Mouse (Mus musculus) neural tube, embryonic 11.5 days (tissue): Measurements from ENCODE around the gene Grb7. TPM values are rescaled to one million over a fixed set of nuclear protein-coding genes. Genes with fewer than 3 reads are reported as not detected.

ENCODE experiments used
- ATAC-seq: fragments of 200-750 bp; cut with Nextera tagmentation; 2 replicates; pipeline ENCODE4 v1.8.0; 2017; ENCODE audit warnings: moderate number of reproducible peaks, mild to moderate bottlenecking, moderate TSS enrichment, moderate library complexity; ENCODE audit not compliant: insufficient read depth, low FRiP score, low TSS enrichment
- DNase-seq: peaks from one replicate; pipeline ENCODE4 v3.0.0-alpha.2; 2015; ENCODE audit warnings: low spot score
- H3K27ac ChIP-seq: fragments of 300-500 bp; sonication (generic); 2 replicates; pipeline ENCODE4 v1.5.1; 2014; ENCODE audit warnings: low read depth, mild to moderate bottlenecking, low read length
- H3K27me3 ChIP-seq: fragments of 300-500 bp; sonication (generic); 2 replicates; pipeline ENCODE4 v1.6.1; 2014; ENCODE audit warnings: mild to moderate bottlenecking, low read length, mixed read lengths; ENCODE audit not compliant: control insufficient read depth, insufficient read depth
- H3K36me3 ChIP-seq: fragments of 300-500 bp; sonication (generic); 2 replicates; pipeline ENCODE4 v1.6.1; 2014; ENCODE audit warnings: mild to moderate bottlenecking, low read length, moderate library complexity, mixed read lengths; ENCODE audit not compliant: control insufficient read depth, insufficient read depth
- H3K4me1 ChIP-seq: fragments of 300-500 bp; sonication (generic); 2 replicates; pipeline ENCODE4 v1.6.1; 2014; ENCODE audit warnings: low read length, mixed read lengths; ENCODE audit not compliant: control insufficient read depth, insufficient read depth
- H3K4me2 ChIP-seq: fragments of 300-500 bp; sonication (generic); 2 replicates; pipeline ENCODE4 v1.6.1; 2014; ENCODE audit warnings: low read depth, mild to moderate bottlenecking, moderate library complexity
- H3K4me3 ChIP-seq: fragments of 300-500 bp; sonication (generic); 2 replicates; pipeline ENCODE4 v1.5.1; 2014; ENCODE audit warnings: low read depth, low read length
- H3K9ac ChIP-seq: fragments of 300-500 bp; sonication (generic); 2 replicates; pipeline ENCODE4 v1.6.1; 2014; ENCODE audit warnings: mild to moderate bottlenecking, low read length
- H3K9me3 ChIP-seq: fragments of 300-500 bp; sonication (generic); 2 replicates; pipeline ENCODE4 v1.6.1; 2016; ENCODE audit warnings: low read length; ENCODE audit not compliant: control insufficient read depth
- WGBS: fragments of 180-500 bp; shearing (Covaris S2); extraction: QIAGEN DNeasy Blood & Tissue Kit; methylation state at CpG from one replicate; pipeline ENCODE4 v1.1.7; 2014; 5-methylcytosine and 5-hydroxymethylcytosine counted together
- polyA plus RNA-seq: library from polyadenylated mRNA; unstranded; fragments of >200 nt; fragmentation: Nextera tagmentation; extraction: Ambion mirVana; gene quantifications from 2 replicates; pipeline ENCODE4 v1.2.1, GENCODE M21; 2014

Grb7 gene
- polyA plus RNA-seq, 1 experiment from 2014 or later, result 1.9 TPM

GRCm38 (mm10) chr11:98470795-98471194 is 24.6 kb downstream of the Grb7 start:
- no peaks in the 10 kb centered on the region for H3K9me3 ChIP-seq
- ATAC-seq, result no peak
- no peak overlapping the region for H3K4me2 ChIP-seq
- no peaks in the 10 kb centered on the region for H3K27me3 ChIP-seq
- no peak overlapping the region for H3K9ac ChIP-seq
- no peak overlapping the region for H3K4me3 ChIP-seq
- H3K4me1 ChIP-seq, result no peaks in the 10 kb centered on the region
- H3K36me3 ChIP-seq, result no peaks in the 10 kb centered on the region
- WGBS, result 78% methylated on average over 6 of the region's 6 CpGs
- H3K27ac ChIP-seq, result no peak overlapping the region
- no peak for DNase-seq

- H3K27me3 ChIP-seq, result no peaks in the 10 kb centered on the region
- no peaks in the 10 kb centered on the region for H3K9me3 ChIP-seq
- no peak overlapping the region for H3K9ac ChIP-seq
- no peak for ATAC-seq
- DNase-seq, result no peak
- no peak overlapping the region for H3K4me2 ChIP-seq
- H3K36me3 ChIP-seq, result no peaks in the 10 kb centered on the region
- 42% methylated on average over 4 of the region's 4 CpGs for WGBS
- H3K27ac ChIP-seq, result no peak overlapping the region
- H3K4me3 ChIP-seq, result no peak overlapping the region
- H3K4me1 ChIP-seq, result no peaks in the 10 kb centered on the region
These were observed 26.5 kb downstream of the Grb7 start for GRCm38 (mm10) chr11:98472696-98473095.

GRCm38 (mm10) chr11:98473916-98474479 is 27.8 kb downstream of the Grb7 start:
- Histone ChIP-seq H3K4me1 (no peaks in the 10 kb centered on the region), H3K9ac (no peak overlapping the region), H3K4me2 (no peak overlapping the region), H3K27ac (no peak overlapping the region), H3K9me3 (no peaks in the 10 kb centered on the region), H3K36me3 (no peaks in the 10 kb centered on the region), H3K4me3 (no peak overlapping the region), H3K27me3 (no peaks in the 10 kb centered on the region)
- DNase-seq (no peak), ATAC-seq (no peak)
- WGBS, result 75% methylated on average over 8 of the region's 8 CpGs

GRCm38 (mm10) chr11:98474967-98475366 is 28.8 kb downstream of the Grb7 start:
- H3K27ac ChIP-seq, result no peak overlapping the region
- 89% methylated on average over 11 of the region's 11 CpGs for WGBS
- DNase-seq, result no peak

GRCm38 (mm10) chr11:98475630-98476433 is 29.6 kb downstream of the Grb7 start:
- no peak overlapping the region for H3K9ac ChIP-seq
- no peak overlapping the region for H3K4me3 ChIP-seq
- H3K4me1 ChIP-seq, result no peaks in the 10 kb centered on the region
- no peaks in the 10 kb centered on the region for H3K27me3 ChIP-seq
- no peak overlapping the region for H3K27ac ChIP-seq
- DNase-seq (no peak), ATAC-seq (no peak)
- no peak overlapping the region for H3K4me2 ChIP-seq
- H3K9me3 ChIP-seq, result no peaks in the 10 kb centered on the region
- no peaks in the 10 kb centered on the region for H3K36me3 ChIP-seq
- WGBS, result 87% methylated on average over 9 of the region's 9 CpGs

More at GRCm38 (mm10) chr11:98474967-98475366, 28.8 kb downstream of the Grb7 start:
- Histone ChIP-seq H3K4me1 (no peaks in the 10 kb centered on the region), H3K4me3 (no peak overlapping the region), H3K4me2 (no peak overlapping the region), H3K9me3 (no peaks in the 10 kb centered on the region), H3K27me3 (no peaks in the 10 kb centered on the region), H3K9ac (no peak overlapping the region), H3K36me3 (no peaks in the 10 kb centered on the region)
- ATAC-seq, result no peak

GRCm38 (mm10) chr11:98476434-98476807 is 30.2 kb downstream of the Grb7 start:
- Histone ChIP-seq H3K27me3 (no peaks in the 10 kb centered on the region), H3K4me2 (no peak overlapping the region), H3K9ac (no peak overlapping the region), H3K4me1 (no peaks in the 10 kb centered on the region), H3K4me3 (no peak overlapping the region), H3K36me3 (no peaks in the 10 kb centered on the region), H3K9me3 (no peaks in the 10 kb centered on the region), H3K27ac (no peak overlapping the region)
- 84% methylated on average over 4 of the region's 4 CpGs for WGBS
- no peak for ATAC-seq
- no peak for DNase-seq

- no peaks in the 10 kb centered on the region for H3K36me3 ChIP-seq
- H3K27ac ChIP-seq, result no peak overlapping the region
- ATAC-seq, result no peak
- H3K9me3 ChIP-seq, result no peaks in the 10 kb centered on the region
- H3K9ac ChIP-seq, result no peak overlapping the region
- H3K4me2 ChIP-seq, result no peak overlapping the region
- H3K4me1 ChIP-seq, result no peaks in the 10 kb centered on the region
- 72% methylated on average over 14 of the region's 14 CpGs for WGBS
- no peak overlapping the region for H3K4me3 ChIP-seq
- DNase-seq, result no peak
- no peaks in the 10 kb centered on the region for H3K27me3 ChIP-seq
These were observed 31.0 kb downstream of the Grb7 start for GRCm38 (mm10) chr11:98477011-98477701.

GRCm38 (mm10) chr11:98479026-98479939 is 33.1 kb downstream of the Grb7 start:
- H3K4me3 ChIP-seq, result no peak overlapping the region
- H3K27me3 ChIP-seq, result no peaks in the 10 kb centered on the region
- no peaks in the 10 kb centered on the region for H3K36me3 ChIP-seq
- H3K4me2 ChIP-seq, result no peak overlapping the region
- no peaks in the 10 kb centered on the region for H3K4me1 ChIP-seq
- 87% methylated on average over 13 of the region's 13 CpGs for WGBS
- DNase-seq (no peak), ATAC-seq (no peak)
- no peak overlapping the region for H3K9ac ChIP-seq
- H3K9me3 ChIP-seq, result no peaks in the 10 kb centered on the region
- no peak overlapping the region for H3K27ac ChIP-seq
